Mouse (Mus musculus): ENCODE measurements at regions not wholly inside any gene's neighbourhood (a gene's known extent, or its start where the extent isn't known, plus 50 kb on each side); places are given as distances from the start of the nearest gene placed in this dataset.

- TF ChIP-seq CTCF (IDR thresholded peaks at IDR 0.05) (no peak), EP300 (IDR thresholded peaks at IDR 0.05) (no peak)
Measured at GRCm38 (mm10) chr8:78055531-78055930, 157.6 kb upstream of the Ttc29 start.

Measured in lung, postnatal 0 days (tissue).